Mouse (Mus musculus): ENCODE data around the gene Nfatc2ip. TPM values are rescaled to one million over a fixed set of nuclear protein-coding genes. Genes with fewer than 3 reads are reported as not detected.

The Nfatc2ip gene
- polyA plus RNA-seq, 1 experiment from 2014 or later, result 2.0 TPM

- no peaks in the 10 kb centered on the region for H3K4me1 ChIP-seq (ENCODE audit: control insufficient read depth in 2 of 2, insufficient read depth in 2 of 2, low read length in 2 of 2)
- H3K4me3 ChIP-seq (ENCODE audit: control insufficient read depth in 1 of 2, insufficient read depth in 1 of 2, low read depth in 1 of 2, low read length in 2 of 2), result no peak overlapping the region
- no peaks in the 10 kb centered on the region for H3K27me3 ChIP-seq (ENCODE audit: control insufficient read depth, insufficient read depth, low read length)
- WGBS, result 39% methylated on average over 8 of the region's 8 CpGs
- H3K4me2 ChIP-seq (ENCODE audit: low read length), result no peak overlapping the region
- ATAC-seq (ENCODE audit: insufficient number of reproducible peaks, insufficient read depth, low FRiP score, low read depth), result no peak
- no peak overlapping the region for H3K27ac ChIP-seq (replicated peaks in 1 of 2; ENCODE audit: control insufficient read depth in 1 of 2, insufficient read depth in 1 of 2, low read depth in 2 of 2, low read length in 2 of 2)
- no peak overlapping the region for H3K9ac ChIP-seq (ENCODE audit: low read length)
- H3K9me3 ChIP-seq (ENCODE audit: control insufficient read depth, low read length), result no peaks in the 10 kb centered on the region
- no peaks in the 10 kb centered on the region for H3K36me3 ChIP-seq (ENCODE audit: control insufficient read depth, insufficient read depth, low read length)
Measured at GRCm38 (mm10) chr7:126348293-126348692, 48.2 kb downstream of the Nfatc2ip start.

GRCm38 (mm10) chr7:126347098-126347497, 49.4 kb downstream of the Nfatc2ip start:
- no peak overlapping the region for H3K27ac ChIP-seq (replicated peaks in 1 of 2; ENCODE audit: control insufficient read depth in 1 of 2, insufficient read depth in 1 of 2, low read depth in 2 of 2, low read length in 2 of 2)
- no peak overlapping the region for H3K9ac ChIP-seq (ENCODE audit: low read length)
- no peaks in the 10 kb centered on the region for H3K27me3 ChIP-seq (ENCODE audit: control insufficient read depth, insufficient read depth, low read length)
- H3K9me3 ChIP-seq (ENCODE audit: control insufficient read depth, low read length), result no peaks in the 10 kb centered on the region
- no peak overlapping the region for H3K4me3 ChIP-seq (ENCODE audit: control insufficient read depth in 1 of 2, insufficient read depth in 1 of 2, low read depth in 1 of 2, low read length in 2 of 2)
- 60% methylated on average over 1 of the region's 1 CpGs for WGBS
- no peaks in the 10 kb centered on the region for H3K4me1 ChIP-seq (ENCODE audit: control insufficient read depth in 2 of 2, insufficient read depth in 2 of 2, low read length in 2 of 2)
- ATAC-seq (ENCODE audit: insufficient number of reproducible peaks, insufficient read depth, low FRiP score, low read depth), result no peak
- no peak overlapping the region for H3K4me2 ChIP-seq (ENCODE audit: low read length)
- H3K36me3 ChIP-seq (ENCODE audit: control insufficient read depth, insufficient read depth, low read length), result no peaks in the 10 kb centered on the region

- Histone ChIP-seq H3K4me3 (ENCODE audit: control insufficient read depth in 1 of 2, insufficient read depth in 1 of 2, low read depth in 1 of 2, low read length in 2 of 2) (no peak overlapping the region), H3K9me3 (ENCODE audit: control insufficient read depth, low read length) (no peaks in the 10 kb centered on the region), H3K27me3 (ENCODE audit: control insufficient read depth, insufficient read depth, low read length) (no peaks in the 10 kb centered on the region), H3K9ac (ENCODE audit: low read length) (no peak overlapping the region), H3K4me2 (ENCODE audit: low read length) (no peak overlapping the region), H3K36me3 (ENCODE audit: control insufficient read depth, insufficient read depth, low read length) (no peaks in the 10 kb centered on the region), H3K4me1 (ENCODE audit: control insufficient read depth in 2 of 2, insufficient read depth in 2 of 2, low read length in 2 of 2) (peaks cover 0 to 1% of the 10 kb centered on the region in 2 experiments; a peak in 1 of 4 replicates), H3K27ac (replicated peaks in 1 of 2; ENCODE audit: control insufficient read depth in 1 of 2, insufficient read depth in 1 of 2, low read depth in 2 of 2, low read length in 2 of 2) (no peak overlapping the region)
- no peak for ATAC-seq (ENCODE audit: insufficient number of reproducible peaks, insufficient read depth, low FRiP score, low read depth)
- WGBS, result 51% methylated on average over 3 of the region's 3 CpGs
Measured at GRCm38 (mm10) chr7:126345969-126346368, 50.6 kb downstream of the Nfatc2ip start.

DNA sequence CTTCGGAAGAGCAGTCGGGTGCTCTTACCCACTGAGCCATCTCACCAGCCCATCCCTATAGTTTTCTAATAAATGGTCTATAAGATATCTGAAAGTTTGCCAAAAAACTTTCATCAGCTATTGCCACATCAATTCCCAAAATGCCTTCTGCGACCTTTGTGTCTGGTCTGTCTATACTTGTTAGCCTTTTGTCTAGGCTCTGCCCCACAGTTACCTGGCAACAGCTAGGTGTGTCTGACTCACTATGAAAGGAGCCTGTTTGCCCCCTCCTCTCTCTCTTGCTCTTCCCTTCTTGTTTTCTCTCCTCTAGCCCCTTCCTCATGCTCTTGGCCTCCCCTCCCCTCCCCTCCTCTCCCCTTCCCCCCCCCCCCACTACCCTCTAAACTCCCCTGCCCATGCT, 51.0 kb downstream of the Nfatc2ip start:
- 51% methylated on average over 3 of the region's 3 CpGs for WGBS
- Histone ChIP-seq H3K27ac (replicated peaks in 1 of 2; ENCODE audit: control insufficient read depth in 1 of 2, insufficient read depth in 1 of 2, low read depth in 2 of 2, low read length in 2 of 2) (no peak overlapping the region), H3K9ac (ENCODE audit: low read length) (no peak overlapping the region), H3K4me3 (ENCODE audit: control insufficient read depth in 1 of 2, insufficient read depth in 1 of 2, low read depth in 1 of 2, low read length in 2 of 2) (no peak overlapping the region), H3K9me3 (ENCODE audit: control insufficient read depth, low read length) (no peaks in the 10 kb centered on the region), H3K27me3 (ENCODE audit: control insufficient read depth, insufficient read depth, low read length) (no peaks in the 10 kb centered on the region), H3K4me1 (ENCODE audit: control insufficient read depth in 2 of 2, insufficient read depth in 2 of 2, low read length in 2 of 2) (peaks cover 3 to 5% of the 10 kb centered on the region in 2 experiments; a peak in 2 of 4 replicates), H3K4me2 (ENCODE audit: low read length) (no peak overlapping the region), H3K36me3 (ENCODE audit: control insufficient read depth, insufficient read depth, low read length) (no peaks in the 10 kb centered on the region)
- ATAC-seq (ENCODE audit: insufficient number of reproducible peaks, insufficient read depth, low FRiP score, low read depth), result no peak

- Histone ChIP-seq H3K4me1 (ENCODE audit: control insufficient read depth in 2 of 2, insufficient read depth in 2 of 2, low read length in 2 of 2) (peaks cover 6 to 13% of the 10 kb centered on the region in 2 experiments), H3K9ac (ENCODE audit: low read length) (no peak overlapping the region), H3K9me3 (ENCODE audit: control insufficient read depth, low read length) (no peaks in the 10 kb centered on the region), H3K27me3 (ENCODE audit: control insufficient read depth, insufficient read depth, low read length) (no peaks in the 10 kb centered on the region), H3K36me3 (ENCODE audit: control insufficient read depth, insufficient read depth, low read length) (no peaks in the 10 kb centered on the region), H3K4me3 (ENCODE audit: control insufficient read depth in 1 of 2, insufficient read depth in 1 of 2, low read depth in 1 of 2, low read length in 2 of 2) (no peak overlapping the region), H3K4me2 (ENCODE audit: low read length) (no peak overlapping the region), H3K27ac (replicated peaks in 1 of 2; ENCODE audit: control insufficient read depth in 1 of 2, insufficient read depth in 1 of 2, low read depth in 2 of 2, low read length in 2 of 2) (peak overlapping the region in 1 of 2 experiments; percentile 12; a peak in 1 of 4 replicates)
- 15% methylated on average over 6 of the region's 6 CpGs for WGBS
- ATAC-seq (ENCODE audit: insufficient number of reproducible peaks, insufficient read depth, low FRiP score, low read depth), result no peak
Measured at GRCm38 (mm10) chr7:126340896-126341295, 55.6 kb downstream of the Nfatc2ip start.

- ATAC-seq (ENCODE audit: insufficient number of reproducible peaks, insufficient read depth, low FRiP score, low read depth), result no peak
- Histone ChIP-seq H3K27me3 (ENCODE audit: control insufficient read depth, insufficient read depth, low read length) (no peaks in the 10 kb centered on the region), H3K4me1 (ENCODE audit: control insufficient read depth in 2 of 2, insufficient read depth in 2 of 2, low read length in 2 of 2) (peaks cover 6 to 13% of the 10 kb centered on the region in 2 experiments), H3K4me3 (ENCODE audit: control insufficient read depth in 1 of 2, insufficient read depth in 1 of 2, low read depth in 1 of 2, low read length in 2 of 2) (no peak overlapping the region), H3K4me2 (ENCODE audit: low read length) (no peak overlapping the region), H3K9me3 (ENCODE audit: control insufficient read depth, low read length) (no peaks in the 10 kb centered on the region), H3K27ac (replicated peaks in 1 of 2; ENCODE audit: control insufficient read depth in 1 of 2, insufficient read depth in 1 of 2, low read depth in 2 of 2, low read length in 2 of 2) (peak overlapping the region; percentile 12 to 19; a peak in 1 of 4 replicates), H3K9ac (ENCODE audit: low read length) (no peak overlapping the region), H3K36me3 (ENCODE audit: control insufficient read depth, insufficient read depth, low read length) (no peaks in the 10 kb centered on the region)
- 45% methylated on average over 6 of the region's 6 CpGs for WGBS
Measured at GRCm38 (mm10) chr7:126340206-126340618, 56.3 kb downstream of the Nfatc2ip start.

DNA sequence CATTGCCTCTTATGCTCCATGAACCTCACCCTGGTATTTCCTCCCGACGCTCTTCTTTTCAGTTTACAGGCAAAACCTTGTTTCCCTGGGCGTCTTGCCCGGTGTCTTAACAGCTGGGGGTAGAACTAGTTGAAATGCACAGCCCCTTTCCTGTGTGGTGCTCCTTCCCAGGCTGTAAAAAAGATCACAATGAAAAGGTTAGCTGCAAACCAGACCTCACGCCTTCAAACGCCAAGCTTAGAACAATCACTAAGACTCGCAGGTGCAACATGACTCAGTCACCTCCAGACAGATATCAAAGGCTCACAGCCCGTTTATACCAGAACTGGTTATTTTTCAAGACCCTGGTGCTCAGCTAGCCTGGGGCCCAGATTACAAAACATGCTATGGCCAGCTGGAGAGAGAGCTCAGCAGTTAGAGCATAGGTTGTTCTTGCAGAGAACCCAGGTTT, 57.0 kb downstream of the Nfatc2ip start:
- no peak for ATAC-seq (ENCODE audit: insufficient number of reproducible peaks, insufficient read depth, low FRiP score, low read depth)
- Histone ChIP-seq H3K4me3 (ENCODE audit: control insufficient read depth in 1 of 2, insufficient read depth in 1 of 2, low read depth in 1 of 2, low read length in 2 of 2) (no peak overlapping the region), H3K4me2 (ENCODE audit: low read length) (no peak overlapping the region), H3K27ac (replicated peaks in 1 of 2; ENCODE audit: control insufficient read depth in 1 of 2, insufficient read depth in 1 of 2, low read depth in 2 of 2, low read length in 2 of 2) (peak overlapping the region; percentile 19 to 45), H3K36me3 (ENCODE audit: control insufficient read depth, insufficient read depth, low read length) (no peaks in the 10 kb centered on the region), H3K9ac (ENCODE audit: low read length) (no peak overlapping the region), H3K4me1 (ENCODE audit: control insufficient read depth in 2 of 2, insufficient read depth in 2 of 2, low read length in 2 of 2) (peaks cover 6 to 13% of the 10 kb centered on the region in 2 experiments), H3K27me3 (ENCODE audit: control insufficient read depth, insufficient read depth, low read length) (no peaks in the 10 kb centered on the region), H3K9me3 (ENCODE audit: control insufficient read depth, low read length) (no peaks in the 10 kb centered on the region)
- 66% methylated on average over 8 of the region's 8 CpGs for WGBS

DNA sequence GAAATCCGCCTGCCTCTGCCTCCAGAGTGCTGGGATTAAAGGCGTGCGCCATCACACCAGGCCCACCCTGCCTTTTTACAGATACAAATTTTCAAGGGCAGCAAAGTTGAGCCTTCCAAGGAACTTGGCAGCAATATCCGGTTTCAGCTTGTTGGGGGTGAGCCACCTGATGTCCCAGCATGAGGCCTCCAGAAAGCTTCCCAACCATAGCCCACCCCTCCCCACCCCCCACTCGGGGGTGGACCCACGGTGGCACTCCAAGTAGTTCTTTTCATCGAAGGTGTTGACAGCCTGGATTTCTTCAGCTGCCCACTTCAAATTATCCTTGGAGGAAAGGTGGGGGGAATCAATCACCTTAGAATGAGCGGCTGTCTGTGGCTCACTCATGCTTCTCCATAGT, 57.6 kb downstream of the Nfatc2ip start:
- no peak for ATAC-seq (ENCODE audit: insufficient number of reproducible peaks, insufficient read depth, low FRiP score, low read depth)
- H3K27ac ChIP-seq (replicated peaks in 1 of 2; ENCODE audit: control insufficient read depth in 1 of 2, insufficient read depth in 1 of 2, low read depth in 2 of 2, low read length in 2 of 2), result peak overlapping the region; percentile 19 to 37; a peak in 3 of 4 replicates
- 73% methylated on average over 8 of the region's 8 CpGs for WGBS

More for the DNA sequence above, 57.6 kb downstream of the Nfatc2ip start:
- no peaks in the 10 kb centered on the region for H3K9me3 ChIP-seq (ENCODE audit: control insufficient read depth, low read length)
- H3K27me3 ChIP-seq (ENCODE audit: control insufficient read depth, insufficient read depth, low read length), result no peaks in the 10 kb centered on the region
- H3K36me3 ChIP-seq (ENCODE audit: control insufficient read depth, insufficient read depth, low read length), result no peaks in the 10 kb centered on the region
- H3K9ac ChIP-seq (ENCODE audit: low read length), result no peak overlapping the region
- no peak overlapping the region for H3K4me3 ChIP-seq (ENCODE audit: control insufficient read depth in 1 of 2, insufficient read depth in 1 of 2, low read depth in 1 of 2, low read length in 2 of 2)
- no peak overlapping the region for H3K4me2 ChIP-seq (ENCODE audit: low read length)
- H3K4me1 ChIP-seq (ENCODE audit: control insufficient read depth in 2 of 2, insufficient read depth in 2 of 2, low read length in 2 of 2), result peaks cover 6 to 13% of the 10 kb centered on the region in 2 experiments

Measured in heart, embryonic 14.5 days (tissue).